Mouse (Mus musculus) liver, adult 2 months (tissue): ENCODE results near the gene Pola2. TPM values are rescaled to one million over a fixed set of nuclear protein-coding genes. Genes with fewer than 3 reads are reported as not detected.

Experiments used
- DNase-seq: peaks from one replicate; pipeline ENCODE4 v3.0.0-alpha.2; 2011; ENCODE audit warnings: low read depth, low spot score; ENCODE audit errors: extremely low read depth
- H3K27ac ChIP-seq: fragments of 200-500 bp; replicated peaks from 2 replicates; pipeline ENCODE4 v1.5.1; 2012; ENCODE audit warnings: low read depth, mild to moderate bottlenecking, control low read depth, inconsistent platforms, low read length; ENCODE audit not compliant: insufficient read depth
- H3K27me3 ChIP-seq: fragments of 200-500 bp; 2 replicates; pipeline ENCODE4 v1.6.1; 2012; ENCODE audit warnings: mild to moderate bottlenecking, moderate library complexity, low read length, inconsistent platforms; ENCODE audit not compliant: control insufficient read depth, insufficient read depth
- H3K36me3 ChIP-seq: fragments of 200-500 bp; 2 replicates; pipeline ENCODE4 v1.6.1; 2012; ENCODE audit warnings: low read length, inconsistent platforms; ENCODE audit not compliant: control insufficient read depth, insufficient read depth
- H3K4me1 ChIP-seq: fragments of 200-500 bp; 2 replicates; pipeline ENCODE4 v1.6.1; 2011; ENCODE audit warnings: low read length; ENCODE audit not compliant: control insufficient read depth, insufficient read depth
- H3K4me3 ChIP-seq: fragments of 200-500 bp; 2 replicates; pipeline ENCODE4 v1.5.1; 2011; ENCODE audit warnings: low read depth, mild to moderate bottlenecking, control low read depth, low read length, moderate library complexity; ENCODE audit not compliant: insufficient read depth
- H3K79me2 ChIP-seq: fragments of 200-500 bp; 2 replicates; pipeline ENCODE4 v1.6.1; 2012; ENCODE audit warnings: inconsistent platforms, mild to moderate bottlenecking, low read length, moderate library complexity; ENCODE audit not compliant: control insufficient read depth, insufficient read depth
- H3K9ac ChIP-seq: fragments of 200-500 bp; 2 replicates; pipeline ENCODE4 v1.6.1; 2012; ENCODE audit warnings: low read depth, mild to moderate bottlenecking, control low read depth, inconsistent platforms, low read length
- CTCF ChIP-seq: fragments of 200-500 bp; IDR thresholded peaks from 2 replicates; pipeline ENCODE4 v1.5.1; 2011; ENCODE audit warnings: low read depth, low read length, control low read depth
- POLR2A ChIP-seq: fragments of 200-500 bp; IDR thresholded peaks from 2 replicates; pipeline ENCODE4 v1.6.1; 2011; ENCODE audit warnings: low read length, control low read depth; ENCODE audit not compliant: insufficient read depth; ENCODE audit errors: extremely low read depth
- WGBS: fragments of 180-500 bp; shearing (Covaris S2); methylation state at CpG from one replicate; pipeline ENCODE4 v1.1.7; 2018; 5-methylcytosine and 5-hydroxymethylcytosine counted together
- polyA plus RNA-seq: library from polyadenylated mRNA; depleted of rRNA; stranded (reverse); fragments of >200 nt; gene quantifications from 2 replicates; pipeline ENCODE4 v1.2.3, GENCODE M21; 2012; rRNA removed
- total RNA-seq: library from RNA; depleted of rRNA; stranded (reverse); fragments of >200 nt; gene quantifications from 2 replicates; pipeline ENCODE4 v1.2.3, GENCODE M21; 2014; rRNA removed

The Pola2 gene
- total and polyA plus RNA-seq, 2 experiments, result 6.7 to 14.3 TPM

DNA sequence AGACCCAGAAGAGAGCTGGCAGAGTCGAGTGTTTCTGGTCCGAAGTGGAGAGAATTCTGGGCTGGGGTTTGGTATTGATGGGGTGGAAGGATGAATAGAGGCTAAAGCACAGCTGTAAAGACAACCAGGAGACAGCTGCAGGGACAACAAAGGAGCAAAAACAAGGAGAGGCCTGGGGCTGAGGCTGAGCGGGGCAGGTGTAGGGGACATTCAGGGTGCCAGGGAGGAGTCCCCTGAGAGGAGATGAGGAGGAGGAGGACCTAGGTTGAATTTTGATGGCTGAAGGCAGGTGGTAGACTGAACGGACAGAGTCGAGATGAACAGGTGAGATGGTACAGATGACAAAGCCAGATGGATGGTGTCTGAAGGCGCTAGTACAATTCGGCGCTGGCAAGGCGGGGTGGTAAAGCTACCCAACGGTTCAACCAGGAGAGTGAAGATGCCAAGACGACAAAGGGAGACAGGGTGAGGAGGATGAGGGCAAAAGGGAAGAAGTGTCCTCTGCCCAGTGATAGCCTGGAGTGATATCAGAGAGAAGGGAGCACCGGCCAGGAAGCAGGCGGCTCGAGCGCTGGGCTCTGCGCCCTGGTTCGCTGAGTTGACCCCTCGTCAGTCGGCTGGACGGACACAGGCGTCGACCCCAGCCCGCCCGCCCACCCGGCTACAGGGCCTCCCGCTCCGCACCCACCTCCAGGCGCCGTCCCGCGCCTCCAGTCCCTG is 70.6 kb downstream of the Pola2 start:
- DNase-seq, result no peak
- H3K27ac ChIP-seq, result no peak overlapping the region
- H3K4me1 ChIP-seq, result peaks cover 8% of the 10 kb centered on the region
- peak overlapping the region; percentile 54 for H3K4me3 ChIP-seq
- peak overlapping the region; percentile 63 for H3K9ac ChIP-seq
- no peaks in the 10 kb centered on the region for H3K27me3 ChIP-seq
- peaks cover 7% of the 10 kb centered on the region; the same call in 1 of the 2 replicates for H3K36me3 ChIP-seq
- TF ChIP-seq POLR2A, result no peak
- no peak for TF ChIP-seq CTCF
- WGBS, result 19% methylated on average over 29 of the region's 31 CpGs
- no peaks in the 10 kb centered on the region for H3K79me2 ChIP-seq

GRCm38 (mm10) chr19:5892735-5893134 is 71.3 kb downstream of the Pola2 start:
- DNase-seq, result no peak
- peaks cover 12% of the 10 kb centered on the region for H3K4me1 ChIP-seq
- 94% methylated on average over 13 of the region's 13 CpGs for WGBS
- H3K4me3 ChIP-seq, result no peak overlapping the region
- no peak overlapping the region for H3K9ac ChIP-seq
- no peaks in the 10 kb centered on the region for H3K27me3 ChIP-seq
- H3K27ac ChIP-seq, result no peak overlapping the region
- TF ChIP-seq POLR2A, result no peak
- no peak for TF ChIP-seq CTCF
- no peaks in the 10 kb centered on the region for H3K79me2 ChIP-seq
- peaks cover 5% of the 10 kb centered on the region; the same call in 1 of the 2 replicates for H3K36me3 ChIP-seq

DNA sequence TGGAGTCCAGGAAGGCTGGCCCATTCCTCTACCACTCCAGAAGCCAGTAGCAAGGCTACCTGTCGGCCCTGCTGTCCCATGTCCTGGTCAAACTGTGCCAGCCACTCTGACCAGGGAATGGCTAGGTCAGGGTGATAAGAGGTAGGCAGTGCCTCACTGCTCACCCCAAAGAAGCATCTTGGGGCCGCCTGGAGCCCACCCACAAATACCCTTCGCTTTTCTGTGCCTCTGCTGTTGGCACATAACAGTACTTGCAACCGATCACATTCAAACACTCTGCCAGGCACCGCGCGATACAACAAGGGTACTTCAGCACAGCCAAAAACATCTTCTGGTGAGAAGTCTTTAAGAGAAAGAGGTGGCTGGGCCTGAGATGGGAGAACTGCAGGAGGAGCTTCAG is 71.7 kb downstream of the Pola2 start:
- no peaks in the 10 kb centered on the region for H3K27me3 ChIP-seq
- DNase-seq, result no peak
- TF ChIP-seq CTCF, result no peak
- no peak for TF ChIP-seq POLR2A
- H3K79me2 ChIP-seq, result no peaks in the 10 kb centered on the region
- no peak overlapping the region for H3K4me3 ChIP-seq
- H3K36me3 ChIP-seq, result peaks cover 5% of the 10 kb centered on the region; the same call in 1 of the 2 replicates
- no peak overlapping the region for H3K27ac ChIP-seq
- 99% methylated on average over 7 of the region's 7 CpGs for WGBS
- H3K4me1 ChIP-seq, result peaks cover 14% of the 10 kb centered on the region
- no peak overlapping the region for H3K9ac ChIP-seq

DNA sequence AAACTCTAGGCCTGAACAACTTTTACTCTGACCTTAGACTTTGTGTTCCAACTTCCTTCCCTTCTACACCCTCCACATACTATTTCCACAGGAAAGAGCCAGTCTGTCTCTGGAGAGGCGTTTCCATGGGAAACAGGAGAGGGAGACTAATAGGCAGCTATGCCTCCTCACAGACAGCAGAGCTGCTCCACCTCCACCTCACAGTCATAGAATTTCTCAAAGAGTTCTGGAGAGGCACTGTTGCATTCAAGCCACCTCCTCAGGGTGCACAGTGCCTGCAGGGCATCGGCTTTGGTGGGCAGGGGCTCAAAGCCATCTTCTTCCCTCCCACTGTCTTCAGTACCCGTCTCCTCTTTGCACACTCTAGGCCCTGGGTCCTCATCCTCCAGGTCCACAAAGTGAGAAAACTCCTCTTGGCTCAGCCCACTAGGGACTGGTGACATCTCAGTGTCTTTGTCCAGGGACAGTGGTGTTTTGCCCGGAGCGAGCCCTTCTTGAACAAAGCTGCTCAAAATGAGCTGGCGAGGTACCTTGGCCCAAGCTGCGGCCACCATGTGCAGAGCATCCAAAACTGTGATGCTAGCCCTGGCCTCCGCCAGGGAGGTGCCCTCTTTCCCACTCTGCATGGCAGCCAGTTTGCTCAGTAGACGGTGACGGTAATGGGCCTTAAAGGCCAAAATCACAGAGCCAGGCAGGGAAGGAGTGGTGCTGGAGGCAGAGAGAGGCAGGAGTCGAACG is 72.3 kb downstream of the Pola2 start:
- H3K27ac ChIP-seq, result no peak overlapping the region
- 96% methylated on average over 12 of the region's 12 CpGs for WGBS
- peaks cover 18% of the 10 kb centered on the region for H3K4me1 ChIP-seq
- no peak overlapping the region for H3K4me3 ChIP-seq
- no peak for DNase-seq
- TF ChIP-seq CTCF, result no peak
- no peak for TF ChIP-seq POLR2A
- no peaks in the 10 kb centered on the region for H3K79me2 ChIP-seq
- H3K36me3 ChIP-seq, result peaks cover 3% of the 10 kb centered on the region; the same call in 1 of the 2 replicates
- no peak overlapping the region for H3K9ac ChIP-seq
- no peaks in the 10 kb centered on the region for H3K27me3 ChIP-seq

Other genes with a start within 250 kb of the Pola2 start
- 5.1 and 5.8 TPM in 2 replicates for gene Ehbp1l1, start 237.9 kb downstream of the Pola2 start, total RNA-seq
- 5.3 and 8.3 TPM in 2 replicates for gene Ehbp1l1, start 237.9 kb downstream of the Pola2 start, polyA plus RNA-seq
- gene Fam89b, start 234.5 kb downstream of the Pola2 start, total RNA-seq, result 6.8 and 9.9 TPM in 2 replicates
- 51.7 and 56.6 TPM in 2 replicates for gene Fam89b, start 234.5 kb downstream of the Pola2 start, polyA plus RNA-seq
- 1.2 and 2.1 TPM in 2 replicates for gene Ltbp3, start 223.3 kb downstream of the Pola2 start, total RNA-seq
- gene Ltbp3, start 223.3 kb downstream of the Pola2 start, polyA plus RNA-seq, result 3.4 and 3.6 TPM in 2 replicates
- 28.9 and 35.9 TPM in 2 replicates for gene Scyl1, start 192.8 kb downstream of the Pola2 start, total RNA-seq
- 40.9 and 46.6 TPM in 2 replicates for gene Scyl1, start 192.8 kb downstream of the Pola2 start, polyA plus RNA-seq
- 5.2 and 5.9 TPM in 2 replicates for gene Frmd8, start 88.9 kb downstream of the Pola2 start, total RNA-seq
- 10.3 and 14.2 TPM in 2 replicates for gene Frmd8, start 88.9 kb downstream of the Pola2 start, polyA plus RNA-seq
- gene Slc25a45, start 86.4 kb downstream of the Pola2 start, total RNA-seq, result 8.6 and 13.0 TPM in 2 replicates
- 52.8 and 57.7 TPM in 2 replicates for gene Slc25a45, start 86.4 kb downstream of the Pola2 start, polyA plus RNA-seq
- gene Tigd3, start 70.1 kb downstream of the Pola2 start, total RNA-seq, result 0.18 and 0.27 TPM in 2 replicates
- 0.16 and 0.24 TPM in 2 replicates for gene Tigd3, start 70.1 kb downstream of the Pola2 start, polyA plus RNA-seq
- gene Dpf2, start 51.2 kb downstream of the Pola2 start, total RNA-seq, result 10.3 and 10.7 TPM in 2 replicates
- 28.8 and 40.0 TPM in 2 replicates for gene Dpf2, start 51.2 kb downstream of the Pola2 start, polyA plus RNA-seq
- gene Cdc42ep2, start 39.4 kb downstream of the Pola2 start, total RNA-seq, result 1.7 and 2.1 TPM in 2 replicates
- gene Cdc42ep2, start 39.4 kb downstream of the Pola2 start, polyA plus RNA-seq, result 2.1 and 2.4 TPM in 2 replicates
- not detected in 2 replicates for gene Slc22a20, start 21.9 kb upstream of the Pola2 start, total RNA-seq
- gene Slc22a20, start 21.9 kb upstream of the Pola2 start, polyA plus RNA-seq, result not detected in 2 replicates
- 8.0 and 9.9 TPM in 2 replicates for gene Capn1, start 51.7 kb upstream of the Pola2 start, total RNA-seq
- gene Capn1, start 51.7 kb upstream of the Pola2 start, polyA plus RNA-seq, result 10.6 and 12.7 TPM in 2 replicates
- gene Syvn1, start 82.4 kb upstream of the Pola2 start, total RNA-seq, result 7.6 and 15.2 TPM in 2 replicates
- gene Syvn1, start 82.4 kb upstream of the Pola2 start, polyA plus RNA-seq, result 53.0 and 64.7 TPM in 2 replicates
- 27.1 and 27.2 TPM in 2 replicates for gene Mrpl49, start 93.6 kb upstream of the Pola2 start, total RNA-seq
- gene Mrpl49, start 93.6 kb upstream of the Pola2 start, polyA plus RNA-seq, result 13.6 and 16.8 TPM in 2 replicates
- 455 and 560 TPM in 2 replicates for gene Fau, start 93.6 kb upstream of the Pola2 start, total RNA-seq
- 715 and 820 TPM in 2 replicates for gene Fau, start 93.6 kb upstream of the Pola2 start, polyA plus RNA-seq
- gene Znhit2, start 97.0 kb upstream of the Pola2 start, total RNA-seq, result 10.9 and 12.6 TPM in 2 replicates
- gene Znhit2, start 97.0 kb upstream of the Pola2 start, polyA plus RNA-seq, result 52.6 and 52.7 TPM in 2 replicates
- 185 and 210 TPM in 2 replicates for gene Tm7sf2, start 104.2 kb upstream of the Pola2 start, total RNA-seq
- 433 and 503 TPM in 2 replicates for gene Tm7sf2, start 104.2 kb upstream of the Pola2 start, polyA plus RNA-seq
- gene Vps51, start 113.0 kb upstream of the Pola2 start, total RNA-seq, result 16.0 and 19.8 TPM in 2 replicates
- 30.4 and 36.3 TPM in 2 replicates for gene Vps51, start 113.0 kb upstream of the Pola2 start, polyA plus RNA-seq
- gene Tmem262, start 115.8 kb upstream of the Pola2 start, total RNA-seq, result not detected in 2 replicates
- gene Tmem262, start 115.8 kb upstream of the Pola2 start, polyA plus RNA-seq, result not detected in 2 replicates
- gene Gm28374, start 118.1 kb upstream of the Pola2 start, total RNA-seq, result 0.34 and 0.46 TPM in 2 replicates
- 0.20 TPM in 1 of 2 replicates, not detected in the other for gene Gm28374, start 118.1 kb upstream of the Pola2 start, polyA plus RNA-seq
- gene Zfpl1, start 120.8 kb upstream of the Pola2 start, total RNA-seq, result 7.9 and 11.0 TPM in 2 replicates
- gene Zfpl1, start 120.8 kb upstream of the Pola2 start, polyA plus RNA-seq, result 45.1 and 49.1 TPM in 2 replicates
- gene Cdca5, start 120.8 kb upstream of the Pola2 start, total RNA-seq, result 0.28 and 0.47 TPM in 2 replicates
- gene Cdca5, start 120.8 kb upstream of the Pola2 start, polyA plus RNA-seq, result 0.18 and 0.20 TPM in 2 replicates
- gene AC131692.1, start 130.2 kb upstream of the Pola2 start, total RNA-seq, result not detected in 2 replicates
- not detected in 2 replicates for gene AC131692.1, start 130.2 kb upstream of the Pola2 start, polyA plus RNA-seq
- gene Naaladl1, start 141.6 kb upstream of the Pola2 start, total RNA-seq, result not detected in 2 replicates
- not detected in 2 replicates for gene Naaladl1, start 141.6 kb upstream of the Pola2 start, polyA plus RNA-seq
- gene Sac3d1, start 154.4 kb upstream of the Pola2 start, total RNA-seq, result 4.0 and 4.9 TPM in 2 replicates
- 19.4 and 22.0 TPM in 2 replicates for gene Sac3d1, start 154.4 kb upstream of the Pola2 start, polyA plus RNA-seq
- gene Snx15, start 164.1 kb upstream of the Pola2 start, total RNA-seq, result 7.2 and 10.5 TPM in 2 replicates
- 19.1 and 20.5 TPM in 2 replicates for gene Snx15, start 164.1 kb upstream of the Pola2 start, polyA plus RNA-seq
- gene Batf2, start 176.8 kb upstream of the Pola2 start, total RNA-seq, result 0.74 and 1.6 TPM in 2 replicates
- gene Batf2, start 176.8 kb upstream of the Pola2 start, polyA plus RNA-seq, result 1.1 and 2.4 TPM in 2 replicates
- 2.5 and 3.0 TPM in 2 replicates for gene Arl2, start 177.3 kb upstream of the Pola2 start, total RNA-seq
- gene Arl2, start 177.3 kb upstream of the Pola2 start, polyA plus RNA-seq, result 13.9 and 16.3 TPM in 2 replicates
- not detected in 2 replicates for gene Majin, start 220.2 kb upstream of the Pola2 start, total RNA-seq
- 0.14 TPM in 1 of 2 replicates, not detected in the other for gene Majin, start 220.2 kb upstream of the Pola2 start, polyA plus RNA-seq